Mouse (Mus musculus) lung, postnatal 10 days (tissue): ENCODE data around the gene Fbn1.

ENCODE experiments used
- DNase-seq: peaks from one replicate; pipeline ENCODE4 v3.0.0; 2021

Fbn1 gene

DNA sequence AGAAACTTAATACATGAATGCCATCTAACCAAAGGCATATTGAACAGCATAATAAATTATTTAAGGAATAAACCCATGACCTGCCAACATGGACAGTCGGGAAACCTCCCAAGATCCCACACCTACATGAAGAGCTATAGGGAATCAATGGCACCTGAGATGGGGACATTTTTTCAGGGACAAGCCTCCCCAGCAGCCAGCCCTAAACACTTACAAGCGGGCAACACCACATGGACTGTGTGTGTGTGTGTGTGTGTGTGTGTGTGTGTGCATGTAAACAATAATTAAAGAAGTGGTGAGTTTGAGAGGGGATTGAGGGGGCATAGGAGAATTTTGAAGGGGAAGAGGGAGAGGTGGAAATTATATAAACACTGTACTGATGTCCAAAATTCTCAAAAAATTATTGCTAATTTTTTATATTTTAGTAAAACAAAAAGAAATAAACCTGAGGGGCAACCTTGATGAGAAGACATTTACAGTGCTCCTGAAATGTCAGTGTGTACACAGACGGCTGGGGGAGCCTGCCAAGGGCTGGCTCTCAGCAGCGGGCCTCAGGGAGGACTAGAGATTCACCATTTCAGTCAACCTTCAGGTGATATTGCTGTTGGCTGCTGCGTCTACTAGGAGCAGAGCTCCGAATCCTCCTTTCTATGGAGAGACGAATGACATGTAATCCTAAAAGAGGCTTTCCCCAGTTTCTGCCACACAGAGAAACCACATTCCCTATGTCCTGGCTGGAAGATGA lies 121.4 kb downstream of the Fbn1 start:
- no peak for DNase-seq

DNA sequence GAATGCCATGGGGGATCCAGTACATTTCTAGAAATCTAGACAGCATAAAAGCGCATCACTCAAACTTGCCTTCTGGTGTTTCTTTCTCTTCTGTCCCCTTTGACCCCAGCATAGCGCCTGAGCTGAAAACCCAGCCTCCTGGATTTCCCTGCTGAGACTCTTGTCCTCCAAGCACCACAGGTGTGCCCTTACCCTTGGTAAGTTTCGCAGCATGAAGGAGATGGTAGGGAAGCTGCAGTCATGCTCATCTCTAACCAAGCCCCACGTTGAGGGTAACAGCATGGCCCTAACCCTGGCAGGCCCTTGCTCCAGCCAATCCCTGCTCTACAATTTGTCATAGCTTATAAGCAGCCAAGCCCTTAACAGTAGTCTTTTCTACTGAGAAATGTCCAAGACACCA lies 122.9 kb downstream of the Fbn1 start:
- no peak for DNase-seq

DNA sequence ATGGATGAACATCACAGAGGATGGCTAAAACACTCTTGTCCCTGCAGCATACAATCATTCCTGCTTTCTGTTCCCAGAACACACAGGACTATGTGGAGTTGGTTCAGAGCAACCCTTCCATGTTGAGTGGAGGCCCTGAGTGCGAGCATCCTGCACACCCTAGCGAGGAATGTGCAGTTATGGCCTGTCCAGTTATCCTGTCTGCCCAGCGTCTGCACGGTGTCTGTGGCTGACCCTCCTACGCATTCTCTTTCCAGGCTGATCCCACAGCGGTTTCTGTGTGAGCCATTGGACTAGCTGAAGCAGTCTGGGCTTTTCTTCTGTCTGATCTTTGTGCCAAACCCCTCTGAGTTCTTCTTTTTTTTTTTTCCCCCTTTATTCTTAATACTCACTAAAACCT lies 123.4 kb downstream of the Fbn1 start:
- no peak for DNase-seq

DNA sequence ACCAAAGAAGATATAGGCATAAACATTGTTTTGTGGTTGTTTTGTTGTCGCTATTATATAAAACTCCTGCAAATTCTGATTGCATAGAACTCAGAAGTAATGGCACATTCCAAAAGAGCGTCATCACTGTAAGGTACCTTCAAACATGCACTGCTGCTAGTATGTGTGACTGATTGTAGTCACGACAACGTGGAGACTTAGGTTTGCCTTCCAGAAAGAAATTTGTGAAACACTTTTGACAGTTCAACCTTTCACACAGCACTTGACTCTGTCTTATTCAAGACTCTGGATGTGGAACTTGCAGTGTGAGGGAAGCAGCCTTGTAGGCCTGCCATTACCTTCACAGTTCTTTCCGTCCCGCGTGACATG lies 124.5 kb downstream of the Fbn1 start:
- no peak for DNase-seq

DNA sequence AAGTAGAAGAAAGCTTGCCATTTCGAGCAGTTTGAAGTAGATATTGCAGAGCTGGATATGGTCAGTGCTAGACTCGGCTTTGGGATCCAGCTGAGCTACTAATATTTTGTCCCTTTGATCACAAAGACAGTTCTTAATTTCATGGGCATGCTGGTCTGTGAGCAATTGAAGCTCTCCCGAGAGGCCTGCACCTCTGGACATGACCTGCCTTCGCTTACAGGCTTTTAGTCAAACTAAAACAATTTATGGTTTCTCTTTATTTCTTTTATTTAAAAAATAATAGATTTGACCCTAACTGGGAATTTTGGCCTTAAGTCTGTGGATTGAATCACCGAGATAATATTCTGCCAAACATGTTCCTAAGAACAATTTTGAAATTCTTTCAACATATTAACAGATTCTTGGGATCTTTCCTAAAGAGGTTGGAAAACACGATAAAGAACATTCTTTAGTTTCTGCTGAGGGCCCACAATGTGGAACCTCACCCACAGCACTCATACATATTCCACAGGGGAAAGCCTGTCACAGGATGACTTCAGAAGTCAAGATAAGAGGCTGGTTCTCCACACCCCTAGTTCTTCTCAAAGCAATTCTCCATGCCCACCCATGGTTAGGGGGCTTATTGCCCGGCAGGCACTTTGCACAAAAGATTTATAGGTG lies 125.0 kb downstream of the Fbn1 start:
- no peak for DNase-seq

GRCm38 (mm10) chr2:125380086-125380485 lies 127.7 kb downstream of the Fbn1 start:
- DNase-seq = no peak

DNA sequence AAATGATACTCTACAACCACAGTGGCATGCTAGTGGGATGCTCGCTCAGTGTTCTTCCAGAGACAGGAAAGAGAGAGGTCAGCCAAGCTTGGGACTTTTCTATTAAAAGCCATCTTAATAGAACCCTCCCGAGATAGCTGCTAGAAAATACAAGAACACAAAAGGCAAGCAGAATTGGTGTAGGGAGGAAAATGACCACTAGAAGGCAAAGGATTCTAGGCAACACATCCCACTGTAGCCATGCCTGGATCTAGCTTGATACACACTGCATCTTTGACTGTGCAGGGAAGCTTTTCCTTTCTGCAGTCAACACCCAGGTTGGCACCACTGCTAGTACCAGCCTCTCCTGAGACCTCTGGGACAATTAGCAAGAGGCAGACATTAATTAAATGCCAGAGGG lies 128.6 kb downstream of the Fbn1 start:
- DNase-seq = no peak

GRCm38 (mm10) chr2:125375926-125376325 lies 131.9 kb downstream of the Fbn1 start:
- DNase-seq = no peak

DNA sequence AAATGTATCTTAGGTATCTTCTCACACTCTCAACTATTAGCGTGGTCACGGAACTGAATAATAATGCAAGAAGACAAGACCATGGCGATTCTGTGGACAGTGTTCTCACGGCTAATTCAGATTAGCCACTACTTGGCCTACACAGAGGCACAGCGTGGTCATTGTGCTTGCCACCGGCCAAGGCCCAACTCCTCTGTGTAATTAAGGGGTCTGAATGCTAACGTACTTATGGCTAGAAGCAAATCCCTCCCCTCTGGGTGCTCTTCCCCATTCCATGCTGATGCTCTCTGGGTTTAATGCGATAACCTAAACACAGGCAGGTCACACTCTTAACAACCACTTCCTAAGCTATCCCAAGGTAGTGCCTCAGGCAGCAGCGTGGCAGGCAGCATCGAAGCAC lies 132.5 kb downstream of the Fbn1 start:
- DNase-seq = no peak

GRCm38 (mm10) chr2:125369666-125370065 lies 138.1 kb downstream of the Fbn1 start:
- no peak for DNase-seq

DNA sequence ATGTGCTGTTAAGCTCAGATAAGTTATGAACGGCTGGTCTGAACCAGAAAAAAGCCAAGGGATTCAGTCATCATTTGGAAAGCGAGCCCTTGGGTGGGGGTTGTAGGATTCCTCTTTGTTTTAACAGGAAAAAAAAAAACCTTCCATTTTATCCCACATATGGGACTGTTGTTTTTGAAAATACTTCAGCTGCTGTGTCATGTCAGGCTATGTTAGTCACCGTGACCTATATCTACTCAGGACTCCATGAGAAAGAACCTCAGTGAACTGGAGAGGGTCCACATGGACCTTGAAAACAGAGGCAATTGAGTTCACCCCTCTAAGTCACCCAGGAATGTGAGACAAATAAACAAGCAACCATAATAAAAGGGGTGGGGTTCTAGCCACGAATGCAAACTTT lies 139.2 kb downstream of the Fbn1 start:
- peak; percentile 73 for DNase-seq

DNA sequence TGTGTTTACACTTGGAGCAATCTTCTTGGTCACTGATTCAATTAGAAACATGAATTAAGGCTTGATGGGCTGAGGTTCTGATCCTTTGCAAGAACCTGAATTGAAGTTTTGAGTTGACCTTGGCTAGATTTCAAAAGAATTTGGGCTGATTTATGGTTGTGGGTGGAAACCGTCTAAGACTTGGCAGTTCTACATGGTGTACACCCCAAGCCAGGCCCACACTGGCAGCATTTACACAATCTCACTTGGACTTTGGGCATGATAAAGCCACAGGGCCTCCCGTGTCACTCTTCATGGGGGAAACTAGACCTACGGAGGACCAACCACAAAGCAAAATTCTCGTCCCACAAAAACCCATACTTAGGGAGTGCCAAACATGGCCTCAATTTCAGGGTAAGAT lies 146.1 kb downstream of the Fbn1 start:
- no peak for DNase-seq

DNA sequence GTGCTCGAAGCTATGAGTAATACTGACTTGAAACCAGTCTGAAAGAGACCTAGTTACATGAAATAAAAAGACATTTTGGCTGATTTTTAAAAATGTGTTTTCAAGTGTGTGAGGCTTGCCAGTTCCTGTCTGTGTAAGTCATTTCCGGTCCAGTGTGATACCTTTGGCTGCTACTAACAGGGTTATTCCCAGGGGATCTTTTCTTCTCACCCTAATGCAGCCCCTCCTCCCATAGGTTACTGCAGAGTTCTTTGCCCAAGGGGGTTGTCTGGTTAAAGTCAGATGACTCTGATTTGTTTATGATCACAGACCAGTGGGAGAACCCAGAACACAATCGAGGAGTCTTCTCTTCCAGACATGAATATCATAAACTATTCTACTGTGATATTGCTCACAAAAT lies 151.3 kb downstream of the Fbn1 start:
- no peak for DNase-seq

GRCm38 (mm10) chr2:125356068-125356467 lies 151.7 kb downstream of the Fbn1 start:
- DNase-seq = no peak

DNA sequence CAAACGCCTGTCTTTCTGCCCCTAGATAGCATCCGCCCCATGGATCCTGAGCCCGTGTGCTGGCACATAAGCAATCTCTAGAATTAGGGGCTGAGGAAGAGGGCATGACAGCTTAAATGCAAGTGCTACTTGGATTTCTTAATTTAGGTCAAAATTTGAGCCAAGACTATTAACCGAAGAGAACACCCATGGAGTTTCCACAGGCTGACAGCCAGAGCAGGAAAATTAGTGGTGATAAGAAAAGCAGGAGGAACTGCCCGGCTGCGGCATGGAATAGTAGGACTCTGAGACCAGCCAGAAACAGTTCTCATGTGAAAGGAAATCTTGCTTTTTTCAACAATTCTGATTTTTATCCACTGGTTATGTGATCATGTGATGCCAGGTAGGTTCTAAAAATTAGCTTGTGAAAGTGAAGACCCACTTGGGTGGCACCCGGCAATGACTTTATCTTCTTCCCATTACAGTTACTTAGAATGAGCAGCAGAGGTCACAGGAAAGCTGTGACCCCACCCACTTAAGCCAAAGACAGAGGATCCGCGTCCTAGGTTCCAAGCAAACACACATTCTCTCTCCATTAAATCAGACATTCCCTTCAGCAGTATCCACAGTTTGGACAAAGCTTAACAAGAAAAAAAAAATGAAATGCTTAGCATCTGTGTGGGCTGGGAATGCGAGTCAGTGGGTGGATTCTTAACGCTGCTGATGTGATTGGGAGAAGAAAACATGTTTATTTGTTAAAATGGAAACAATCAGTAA lies 152.4 kb downstream of the Fbn1 start:
- DNase-seq = peak; percentile 59

GRCm38 (mm10) chr2:125354587-125354986 lies 153.2 kb downstream of the Fbn1 start:
- no peak for DNase-seq

- DNase-seq = peak; percentile 73
These were observed 158.6 kb downstream of the Fbn1 start for GRCm38 (mm10) chr2:125349144-125349543.

DNA sequence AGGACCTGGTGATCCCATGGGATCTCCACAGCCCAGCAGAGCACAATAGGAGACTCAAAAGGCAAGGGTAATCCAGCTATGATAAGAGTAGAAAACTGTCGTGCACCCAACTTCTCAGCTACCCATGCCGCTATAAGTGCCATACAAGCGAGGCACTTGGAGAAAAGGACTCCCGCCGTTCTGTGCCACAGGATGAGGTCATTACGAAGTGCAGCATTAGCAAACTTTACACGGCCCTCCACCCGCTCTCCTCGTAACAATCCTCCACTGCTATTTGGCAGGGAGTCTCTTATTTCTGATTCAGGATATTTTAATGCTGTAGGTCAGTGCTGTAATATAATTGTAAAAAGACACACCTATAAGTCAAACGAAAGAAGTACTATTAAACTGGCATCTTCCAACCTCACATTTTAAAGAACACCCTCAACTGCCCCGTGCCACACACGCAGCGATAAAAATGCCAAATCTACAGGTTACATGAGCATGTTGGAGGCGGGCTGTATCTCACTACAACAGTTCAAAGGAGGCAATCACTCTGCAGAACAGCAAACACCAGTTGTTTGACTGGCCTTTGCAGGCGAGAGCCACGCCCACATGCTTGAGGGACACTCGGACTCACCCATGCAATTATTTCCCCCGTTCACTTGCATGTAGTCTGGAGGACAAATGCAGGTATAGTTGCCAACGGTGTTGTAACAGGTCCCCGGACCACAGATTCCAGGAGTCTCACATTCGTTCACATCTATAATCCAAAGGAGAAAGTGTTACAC lies 165.4 kb downstream of the Fbn1 start:
- DNase-seq = peak; percentile 27

DNA sequence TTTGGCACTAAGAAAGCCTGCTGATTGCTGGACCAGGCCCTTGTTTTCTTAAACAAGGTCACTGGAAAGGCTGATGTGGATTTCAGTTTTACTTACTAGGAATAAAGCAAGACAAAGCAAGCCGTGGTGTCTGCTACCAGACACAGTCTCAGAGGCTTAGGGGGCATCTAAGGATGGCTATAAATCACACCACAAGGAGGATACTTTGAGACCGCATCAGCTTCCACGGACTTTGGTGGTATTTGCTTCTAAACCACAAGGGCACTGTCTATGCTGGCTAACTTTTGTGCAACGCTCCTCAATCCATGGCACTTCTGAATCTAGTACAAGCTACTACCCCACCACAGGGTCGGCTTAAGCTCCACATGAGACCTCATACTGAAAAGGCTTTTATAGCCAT lies 167.4 kb downstream of the Fbn1 start:
- no peak for DNase-seq

DNA sequence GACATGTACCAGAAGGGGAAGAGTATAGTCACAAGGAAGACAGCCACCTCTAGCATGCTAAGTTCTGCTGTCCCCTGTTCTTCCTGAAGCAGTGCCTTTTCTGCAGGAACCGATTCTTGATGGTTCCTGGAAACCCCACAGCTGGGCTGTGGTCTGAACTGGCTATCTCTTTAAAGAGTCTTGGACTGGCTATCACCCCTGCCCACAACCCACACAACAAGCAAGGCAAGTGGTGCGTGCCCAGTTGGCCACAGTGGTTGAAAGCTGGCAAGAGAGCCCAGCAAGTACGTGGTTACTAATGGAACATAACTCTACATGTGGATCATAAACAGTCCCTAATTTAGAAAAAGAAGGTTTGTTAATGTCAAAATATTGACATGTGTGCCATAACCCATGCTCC lies 170.6 kb downstream of the Fbn1 start:
- no peak for DNase-seq

- DNase-seq = no peak
These were observed 172.6 kb downstream of the Fbn1 start for GRCm38 (mm10) chr2:125335206-125335605.

DNA sequence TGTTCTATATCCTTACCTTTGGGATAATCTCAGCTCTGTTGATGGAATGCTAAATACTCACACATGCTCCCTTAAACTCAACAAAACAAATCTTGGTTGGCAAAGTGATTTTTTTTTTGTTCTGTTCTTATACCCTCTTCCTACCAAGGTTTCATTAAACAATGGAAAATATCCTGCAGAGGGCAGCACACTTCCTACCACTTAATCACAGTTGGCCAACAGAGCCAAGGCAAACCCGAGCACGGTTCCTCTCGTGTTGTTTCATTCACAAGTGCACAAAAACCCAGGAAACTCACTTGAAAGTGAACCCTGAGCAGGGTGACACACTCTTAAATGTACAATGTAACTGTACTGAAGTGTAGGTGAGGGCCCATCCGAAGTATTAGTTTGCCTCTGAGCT lies 173.6 kb downstream of the Fbn1 start:
- DNase-seq = peak; percentile 63

DNA sequence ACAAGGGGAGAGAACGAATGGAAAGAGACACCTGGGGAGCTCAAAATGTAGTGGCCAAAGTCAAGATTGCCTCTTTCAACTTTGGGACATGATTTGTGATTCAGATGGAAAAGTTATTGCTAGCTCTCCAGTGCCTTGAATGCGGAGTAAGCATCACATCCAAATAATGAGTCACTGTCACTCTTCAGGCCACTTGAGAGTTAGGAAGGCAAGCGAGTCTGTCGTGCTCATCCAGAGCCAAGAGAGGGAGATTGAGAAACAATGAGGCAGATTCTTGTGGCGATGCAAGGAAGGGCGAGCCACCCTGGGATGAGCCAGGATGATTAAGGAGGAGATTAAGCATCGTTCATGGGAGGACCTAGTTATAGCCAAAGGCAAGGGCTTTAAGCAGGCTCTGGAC lies 176.2 kb downstream of the Fbn1 start:
- no peak for DNase-seq
